ENCODE assay signal across 19 mouse cellular contexts in the genomic region with DNA sequence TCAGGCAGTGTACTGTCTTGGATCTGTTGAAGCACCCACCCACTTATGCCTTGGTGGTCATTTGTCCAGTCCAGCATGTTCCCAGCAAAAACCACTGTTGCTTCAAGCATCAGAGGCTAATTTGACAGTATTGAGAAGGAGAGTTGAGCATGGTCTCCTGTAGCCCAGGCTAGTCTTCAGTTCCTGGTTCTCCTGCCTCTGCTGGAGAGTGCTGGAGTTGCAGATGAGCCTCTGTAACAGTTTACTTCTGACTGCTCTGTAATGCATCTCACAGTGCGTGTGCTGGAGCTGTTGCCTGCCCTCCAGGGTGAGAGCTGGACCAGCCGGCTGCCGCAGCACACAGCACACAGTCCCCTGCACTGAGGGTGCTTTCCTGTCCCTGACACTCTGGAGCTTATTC. TPM values are rescaled to one million over a fixed set of nuclear protein-coding genes. Genes with fewer than 3 reads are reported as not detected.
DNase-seq lines count a peak whose midpoint lies in the region; ATAC-seq and TF ChIP-seq lines count a peak whose summit lies in the region.
"Had no signal": no experiment of that assay in that cellular context is flagged by ENCODE, and none has a peak within 500 bp of the region (broad histone marks: within the 10 kb centered on the region; RNA-seq: fewer than 3 reads in every experiment).

No protein-coding gene starts in this region.

- H3K36me3 ChIP-seq in liver, postnatal 0 days (replicated peaks; ENCODE audit: insufficient read depth, low read length): peaks cover 75% of the 10 kb centered on the region
- peaks cover 96% of the 10 kb centered on the region for H3K36me3 ChIP-seq in G1E (replicated peaks)
- H3K36me3 ChIP-seq in kidney, embryonic 16.5 days (ENCODE audit: insufficient read depth, low read length): peaks cover 60% of the 10 kb centered on the region

- TF ChIP-seq CTCF in liver, postnatal 0 days (IDR thresholded peaks at IDR 0.05; ENCODE audit: low read depth): peak; percentile 18; the same call in 1 of the 2 replicates
- no peak for TF ChIP-seq CTCF in G1E (IDR thresholded peaks at IDR 0.05; ENCODE audit: low read depth, low read length)

- no peak overlapping the region for H3K9ac ChIP-seq in liver, postnatal 0 days (replicated peaks)
- no peak overlapping the region for H3K9ac ChIP-seq in kidney, embryonic 16.5 days (replicated peaks; ENCODE audit: low read length)
- H3K9ac ChIP-seq: embryonic facial prominence, embryonic 15.5 days; liver, embryonic 13.5 days had no signal

- H3K9me3 ChIP-seq in liver, postnatal 0 days (ENCODE audit: low read length): no peaks in the 10 kb centered on the region
- H3K9me3 ChIP-seq in G1E (replicated peaks): no peaks in the 10 kb centered on the region
- H3K9me3 ChIP-seq in kidney, embryonic 16.5 days (ENCODE audit: low read length): no peaks in the 10 kb centered on the region
- H3K9me3 ChIP-seq: embryonic facial prominence, embryonic 15.5 days; liver, embryonic 13.5 days had no signal

- no peak overlapping the region for H3K4me3 ChIP-seq in liver, postnatal 0 days (ENCODE audit: low read depth, low read length)
- no peak overlapping the region for H3K4me3 ChIP-seq in G1E (ENCODE audit: low read depth, low read length)
- no peak overlapping the region for H3K4me3 ChIP-seq in kidney, embryonic 16.5 days (ENCODE audit: low read length)
- H3K4me3 ChIP-seq: embryonic facial prominence, embryonic 15.5 days; liver, embryonic 13.5 days; myocyte had no signal

- H3K27ac ChIP-seq in liver, postnatal 0 days (ENCODE audit: low read depth): no peak overlapping the region
- no peak overlapping the region for H3K27ac ChIP-seq in kidney, embryonic 16.5 days (ENCODE audit: low read length)
- H3K27ac ChIP-seq: embryonic facial prominence, embryonic 15.5 days; liver, embryonic 13.5 days; macrophage had no signal

- no peak for ATAC-seq in liver, postnatal 0 days
- ATAC-seq in G1E (ENCODE audit: extremely low read depth, insufficient number of reproducible peaks, low FRiP score, poor library complexity, severe bottlenecking): peak; percentile 55; the same call in 1 of the 2 replicates
- ATAC-seq in megakaryocyte progenitor cell, adult 5-6 weeks (replicated peaks; ENCODE audit: poor library complexity): peak; percentile 87
- no peak for ATAC-seq in kidney, embryonic 16.5 days (ENCODE audit: low FRiP score, low TSS enrichment)
- ATAC-seq: forebrain, embryonic 16.5 days had no signal

- intact Hi-C loops in heart, postnatal 36 days (cut with DNase I): no loop called here

- TF ChIP-seq EP300 in liver, postnatal 0 days (IDR thresholded peaks at IDR 0.05; ENCODE audit: low read depth): no peak

- peak; percentile 22 for DNase-seq in embryo, embryonic 10 days (ENCODE audit: low spot score)
- no peak for DNase-seq in embryo, embryonic 9.5 days (ENCODE audit: extremely low spot score)
- DNase-seq in liver, postnatal 0 days: no peak
- no peak for DNase-seq in liver
- DNase-seq in G1E (ENCODE audit: low spot score): peak; percentile 17
- no peak for DNase-seq in heart, postnatal 36 days
- DNase-seq: adrenal gland, adult 8-10 months; B cell, adult 2 months; cerebellum, postnatal 25 days; gastrocnemius, postnatal 36 days; heart, postnatal 10 days; liver, embryonic 13.5 days; spleen, adult 18-20 months had no signal

- H3K27me3 ChIP-seq in liver, postnatal 0 days (ENCODE audit: insufficient read depth, low read length): no peaks in the 10 kb centered on the region
- H3K27me3 ChIP-seq in G1E (ENCODE audit: insufficient read depth, low read length): no peaks in the 10 kb centered on the region
- no peaks in the 10 kb centered on the region for H3K27me3 ChIP-seq in kidney, embryonic 16.5 days (ENCODE audit: insufficient read depth, low read length)
- H3K27me3 ChIP-seq: embryonic facial prominence, embryonic 15.5 days; liver, embryonic 13.5 days had no signal

- 93% methylated on average over 3 of the region's 3 CpGs for WGBS in liver, postnatal 0 days (ENCODE audit: insufficient replicate concordance)
- WGBS in kidney, embryonic 16.5 days: 88% methylated on average over 3 of the region's 3 CpGs

- no peaks in the 10 kb centered on the region for H3K4me1 ChIP-seq in liver, postnatal 0 days (ENCODE audit: insufficient read depth)
- no peaks in the 10 kb centered on the region; the same call in 1 of the 2 replicates for H3K4me1 ChIP-seq in G1E (ENCODE audit: insufficient read depth, low read depth, low read length)
- H3K4me1 ChIP-seq in kidney, embryonic 16.5 days (ENCODE audit: insufficient read depth, low read length): no peaks in the 10 kb centered on the region
- H3K4me1 ChIP-seq: embryonic facial prominence, embryonic 15.5 days had no signal

- H3K4me2 ChIP-seq in liver, postnatal 0 days (ENCODE audit: low read depth, low read length): no peak overlapping the region
- H3K4me2 ChIP-seq in kidney, embryonic 16.5 days (replicated peaks; ENCODE audit: low read depth, low read length): no peak overlapping the region
- H3K4me2 ChIP-seq: embryonic facial prominence, embryonic 15.5 days; liver, embryonic 13.5 days had no signal

RNA-seq across cellular contexts. Expression of a gene that starts 41.2 kb away (rescaled TPM):
- polyA plus RNA-seq in liver, postnatal 0 days (2015; fragmentation: Nextera tagmentation; extraction: Ambion mirVana): 10.6 and 11.0 TPM in 2 replicates
- total RNA-seq in G1E (2014; fragmentation: Nextera tagmentation): 190 and 216 TPM in 2 replicates
- 78.5 and 83.4 TPM in 2 replicates for total RNA-seq in G1E (2017)
- 90.5 and 91.0 TPM in 2 replicates for polyA plus RNA-seq in G1E (2012)
- total RNA-seq in megakaryocyte progenitor cell, adult 5-6 weeks (2015): 42.3 and 60.8 TPM in 2 replicates
- total RNA-seq in megakaryocyte progenitor cell, adult 5-6 weeks (2017): 57.1 and 66.2 TPM in 2 replicates
- 10 to 100 TPM; 30.3 to 38.9 TPM for total RNA-seq in heart, postnatal 36 days (2021)
- 39.1 and 44.0 TPM in 2 replicates for polyA plus RNA-seq in kidney, embryonic 16.5 days (2015; fragmentation: Nextera tagmentation; extraction: Ambion mirVana)

RNA-seq across cellular contexts. Expression of a gene that starts 41.7 kb away (rescaled TPM):
- 0.07 and 0.11 TPM in 2 replicates for polyA plus RNA-seq in liver, postnatal 0 days (2015; fragmentation: Nextera tagmentation; extraction: Ambion mirVana)
- not detected in 2 replicates for total RNA-seq in G1E (2014; fragmentation: Nextera tagmentation)
- total RNA-seq in G1E (2017): 0.05 TPM in 1 of 2 replicates, not detected in the other
- 0.03 and 0.07 TPM in 2 replicates for polyA plus RNA-seq in G1E (2012)
- total RNA-seq in megakaryocyte progenitor cell, adult 5-6 weeks (2015): 0.10 TPM in 1 of 2 replicates, not detected in the other
- not detected in 2 replicates for total RNA-seq in megakaryocyte progenitor cell, adult 5-6 weeks (2017)
- total RNA-seq in heart, postnatal 36 days (2021): 1 to 10 TPM; 1.2 to 1.7 TPM
- 3.3 and 4.7 TPM in 2 replicates for polyA plus RNA-seq in kidney, embryonic 16.5 days (2015; fragmentation: Nextera tagmentation; extraction: Ambion mirVana)
- polyA plus RNA-seq: macrophage had no signal

Comparison
In these comparisons a context has a peak if more than half of its experiments do, and no peak if none do; other contexts are left out.
1. DNase-seq: peak in embryo, embryonic 10 days (single experiment) and G1E (single experiment); none in embryo, embryonic 9.5 days (single experiment), liver, postnatal 0 days (single experiment), liver (single experiment) and heart, postnatal 36 days (0 of 2).
2. ATAC-seq: peak in G1E (single experiment) and megakaryocyte progenitor cell, adult 5-6 weeks (single experiment); none in liver, postnatal 0 days (single experiment) and kidney, embryonic 16.5 days (single experiment).